8 mouse cellular contexts compared by ENCODE assay signal in genomic region chr9:106280808-106281544, GRCm38 (mm10). TPM values are rescaled to one million over a fixed set of nuclear protein-coding genes. Genes with fewer than 3 reads are reported as not detected.
DNase-seq lines count a peak whose midpoint lies in the region; ATAC-seq and TF ChIP-seq lines count a peak whose summit lies in the region.

TSS of gene Poc1a (plus strand) at chr9:106281061.

- DNase-seq in MN1 (ENCODE audit: low spot score): peak; percentile 94
- peak; percentile 97 for DNase-seq in cerebellum, adult 9-10 months
- peak; percentile 97 for DNase-seq in hindbrain, embryonic 10.5 days (ENCODE audit: low spot score)
- DNase-seq in layer of hippocampus, adult 9-11 months: peak; percentile 96
- DNase-seq in lung, postnatal 0 days (ENCODE audit: low spot score): peak; percentile 98
- peak; percentile 91 for DNase-seq in ovary, postnatal 14 days (ENCODE audit: low spot score)
- DNase-seq in thymus, postnatal 14 days: peak; percentile 94

- ATAC-seq in frontal cortex, adult (ENCODE audit: low TSS enrichment): peak; percentile 96
- ATAC-seq in lung, postnatal 0 days: peak; percentile 98

- peak within 1 kb of the TSS; percentile 62 for H3K4me3 ChIP-seq in hindbrain, embryonic 10.5 days
- H3K4me3 ChIP-seq in lung, postnatal 0 days (ENCODE audit: low read depth, low read length): peak within 1 kb of the TSS; percentile 49

- under 1% methylated on average over 47 of the region's 47 CpGs for WGBS in hindbrain, embryonic 10.5 days
- WGBS in lung, postnatal 0 days: 1% methylated on average over 47 of the region's 47 CpGs

- TF ChIP-seq CTCF in lung, postnatal 0 days (IDR thresholded peaks at IDR 0.05): 0 out of 2 replicates have a peak, but pooled peaks have one; percentile 2

- H3K9ac ChIP-seq in lung, postnatal 0 days (replicated peaks; ENCODE audit: low read depth): peak within 1 kb of the TSS; percentile 43

- peaks cover 18% of the 10 kb centered on the region for H3K4me1 ChIP-seq in hindbrain, embryonic 10.5 days (replicated peaks)
- H3K4me1 ChIP-seq in lung, postnatal 0 days (ENCODE audit: insufficient read depth, low read depth, low read length): peaks cover 5% of the 10 kb centered on the region; the same call in 1 of the 2 replicates

- peak within 1 kb of the TSS; percentile 89 for H3K27ac ChIP-seq in hindbrain, embryonic 10.5 days
- peak within 1 kb of the TSS; percentile 94 for H3K27ac ChIP-seq in lung, postnatal 0 days (ENCODE audit: low read length)

- peak within 1 kb of the TSS; percentile 76 for H3K4me2 ChIP-seq in lung, postnatal 0 days (replicated peaks; ENCODE audit: low read depth, low read length)

- no peaks in the 10 kb centered on the region for H3K27me3 ChIP-seq in hindbrain, embryonic 10.5 days (ENCODE audit: insufficient read depth, poor library complexity, severe bottlenecking)
- no peaks in the 10 kb centered on the region for H3K27me3 ChIP-seq in lung, postnatal 0 days (replicated peaks; ENCODE audit: insufficient read depth, low read length)

- H3K36me3 ChIP-seq in hindbrain, embryonic 10.5 days: peaks cover 20% of the 10 kb centered on the region
- no peaks in the 10 kb centered on the region for H3K36me3 ChIP-seq in lung, postnatal 0 days (ENCODE audit: insufficient read depth, low read length)

- H3K9me3 ChIP-seq in hindbrain, embryonic 10.5 days: no peaks in the 10 kb centered on the region
- no peaks in the 10 kb centered on the region for H3K9me3 ChIP-seq in lung, postnatal 0 days (ENCODE audit: low read length)

- peak; percentile 75; the same call in 1 of the 2 replicates for TF ChIP-seq EP300 in lung, postnatal 0 days (IDR thresholded peaks at IDR 0.05)

RNA-seq across cellular contexts. Expression of gene Poc1a, which starts in this region (rescaled TPM):
- 36.7 and 41.8 TPM in 2 replicates for polyA plus RNA-seq in hindbrain, embryonic 10.5 days (2016; fragmentation: Nextera tagmentation; extraction: Ambion mirVana)
- 9.7 and 9.9 TPM in 2 replicates for polyA plus RNA-seq in lung, postnatal 0 days (2015; fragmentation: Nextera tagmentation; extraction: Ambion mirVana)

Comparison
In these comparisons a context has a peak if more than half of its experiments do, and no peak if none do; other contexts are left out.
1. Peak in every context shown above with its lines: DNase-seq, ATAC-seq, H3K4me3 ChIP-seq and H3K27ac ChIP-seq.